Mouse (Mus musculus) forebrain, embryonic 12.5 days (tissue): ENCODE measurements at regions not wholly inside any gene's neighbourhood (a gene's known extent, or its start where the extent isn't known, plus 50 kb on each side); places are given as distances from the start of the nearest gene placed in this dataset.

Source experiments
- ATAC-seq: fragments of 200-750 bp; cut with Nextera tagmentation; 2 replicates; pipeline ENCODE4 v1.8.0; 2017; ENCODE audit warnings: moderate TSS enrichment; ENCODE audit not compliant: low FRiP score
- H3K27ac ChIP-seq: fragments of 300-500 bp; sonication (generic); 2 replicates; pipeline ENCODE4 v1.5.1; 2016; ENCODE audit warnings: mild to moderate bottlenecking
- H3K27me3 ChIP-seq: fragments of 300-500 bp; sonication (generic); 2 replicates; pipeline ENCODE4 v1.6.1; 2016; ENCODE audit warnings: mild to moderate bottlenecking
- H3K36me3 ChIP-seq: fragments of 300-500 bp; sonication (generic); replicated peaks from 2 replicates; pipeline ENCODE4 v1.6.1; 2016; ENCODE audit warnings: mild to moderate bottlenecking
- H3K4me1 ChIP-seq: fragments of 300-500 bp; sonication (generic); 2 replicates; pipeline ENCODE4 v1.6.1; 2016
- H3K4me2 ChIP-seq: fragments of 300-500 bp; sonication (generic); 2 replicates; pipeline ENCODE4 v1.6.1; 2016; ENCODE audit warnings: mild to moderate bottlenecking, moderate library complexity
- H3K4me3 ChIP-seq: fragments of 300-500 bp; sonication (generic); replicated peaks from 2 replicates; pipeline ENCODE4 v1.5.1; 2016; ENCODE audit warnings: mild to moderate bottlenecking
- H3K9ac ChIP-seq: fragments of 300-500 bp; sonication (generic); 2 replicates; pipeline ENCODE4 v1.6.1; 2016; ENCODE audit warnings: mild to moderate bottlenecking
- H3K9me3 ChIP-seq: fragments of 300-500 bp; sonication (generic); 2 replicates; pipeline ENCODE4 v1.6.1; 2016
- WGBS: fragments of 180-500 bp; shearing (Covaris S2); methylation state at CpG from one replicate; pipeline ENCODE4 v1.1.7; 2016; 5-methylcytosine and 5-hydroxymethylcytosine counted together

DNA sequence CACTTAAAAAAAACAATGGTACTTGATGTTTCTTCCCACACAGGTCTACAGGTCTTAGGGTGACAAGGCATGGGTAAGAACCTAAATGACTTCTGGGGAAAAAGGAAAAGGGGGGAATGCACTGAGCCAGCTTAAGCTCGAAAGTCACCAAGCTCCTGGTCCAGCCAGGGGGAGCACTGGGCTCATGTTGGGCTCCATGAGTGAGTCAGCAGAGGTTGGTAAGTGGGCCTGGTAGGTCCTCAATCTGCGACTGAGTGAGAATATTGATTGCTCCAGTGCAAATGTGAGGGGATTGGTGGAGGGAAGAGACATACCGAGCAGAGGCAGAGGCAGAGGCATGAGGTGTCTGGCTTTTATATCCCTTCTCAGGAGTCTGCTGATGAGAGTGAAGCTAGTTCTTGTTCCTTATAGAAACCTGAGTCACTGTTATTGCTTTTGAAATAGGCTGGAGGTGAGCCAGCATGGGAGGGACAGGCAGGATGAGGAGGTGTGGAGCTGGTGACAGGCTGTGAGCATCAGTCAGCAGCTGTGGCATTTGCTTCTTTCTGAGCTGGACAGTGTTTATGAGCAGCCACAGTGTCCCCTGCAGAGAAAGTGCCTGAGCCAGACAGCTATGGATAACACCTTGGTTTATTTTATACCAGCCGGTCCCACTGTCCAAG is 63.2 kb upstream of the Slc22a23 start:
- no peaks in the 10 kb centered on the region for H3K9me3 ChIP-seq
- H3K4me1 ChIP-seq = no peaks in the 10 kb centered on the region
- no peak overlapping the region for H3K9ac ChIP-seq
- no peak overlapping the region for H3K4me2 ChIP-seq
- H3K27me3 ChIP-seq = no peaks in the 10 kb centered on the region
- no peaks in the 10 kb centered on the region for H3K36me3 ChIP-seq
- 78% methylated on average over 4 of the region's 4 CpGs for WGBS
- no peak overlapping the region for H3K4me3 ChIP-seq
- H3K27ac ChIP-seq = no peak overlapping the region
- no peak for ATAC-seq

DNA sequence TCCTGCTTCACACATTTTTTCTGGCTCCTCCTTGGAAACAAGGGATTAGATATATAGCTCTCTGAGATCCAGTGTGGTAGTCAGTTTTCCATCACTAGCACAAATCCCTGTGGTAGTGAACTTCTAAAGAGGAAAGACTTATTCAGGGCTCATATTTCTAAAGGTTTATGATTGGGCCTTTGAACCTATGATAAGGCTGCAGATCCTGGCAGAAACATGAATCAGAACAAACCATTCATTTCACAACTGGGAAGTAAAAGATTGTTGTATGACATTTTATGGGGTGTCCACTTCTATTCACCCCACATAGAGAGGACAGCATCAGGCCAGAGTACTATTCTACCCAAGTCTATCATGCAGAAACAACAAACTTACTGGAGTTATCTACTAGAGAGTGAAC is 61.3 kb upstream of the Slc22a23 start:
- H3K27ac ChIP-seq = no peak overlapping the region
- no peaks in the 10 kb centered on the region for H3K36me3 ChIP-seq
- H3K4me2 ChIP-seq = no peak overlapping the region
- no peaks in the 10 kb centered on the region for H3K9me3 ChIP-seq
- no peaks in the 10 kb centered on the region for H3K27me3 ChIP-seq
- no peak for ATAC-seq
- H3K4me3 ChIP-seq = no peak overlapping the region
- H3K4me1 ChIP-seq = no peaks in the 10 kb centered on the region
- no peak overlapping the region for H3K9ac ChIP-seq

DNA sequence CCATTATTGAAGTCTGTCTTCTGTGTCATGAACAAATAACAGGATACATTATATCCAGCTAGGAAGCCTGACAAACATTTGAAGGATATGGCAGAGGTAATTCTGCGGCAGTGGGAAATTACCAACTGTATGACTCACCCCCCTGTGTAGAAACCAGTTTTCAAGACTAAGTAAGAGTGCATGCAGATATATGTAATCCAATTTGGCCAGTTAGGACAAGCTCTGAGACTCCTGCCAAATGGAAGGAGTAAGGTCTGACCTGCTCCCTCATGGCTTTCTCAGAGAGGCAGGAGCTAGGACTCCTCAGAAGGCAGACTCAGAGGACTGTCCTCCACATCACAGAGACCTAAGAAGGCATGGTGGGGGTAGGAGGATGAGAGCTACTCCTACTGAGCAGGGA is 57.6 kb upstream of the Slc22a23 start:
- no peak overlapping the region for H3K4me3 ChIP-seq
- no peaks in the 10 kb centered on the region for H3K9me3 ChIP-seq
- WGBS = 87% methylated on average over 1 of the region's 1 CpGs
- no peak overlapping the region for H3K9ac ChIP-seq
- no peak overlapping the region for H3K4me2 ChIP-seq
- no peak overlapping the region for H3K27ac ChIP-seq
- H3K36me3 ChIP-seq = no peaks in the 10 kb centered on the region
- no peak for ATAC-seq
- H3K27me3 ChIP-seq = no peaks in the 10 kb centered on the region
- H3K4me1 ChIP-seq = no peaks in the 10 kb centered on the region

DNA sequence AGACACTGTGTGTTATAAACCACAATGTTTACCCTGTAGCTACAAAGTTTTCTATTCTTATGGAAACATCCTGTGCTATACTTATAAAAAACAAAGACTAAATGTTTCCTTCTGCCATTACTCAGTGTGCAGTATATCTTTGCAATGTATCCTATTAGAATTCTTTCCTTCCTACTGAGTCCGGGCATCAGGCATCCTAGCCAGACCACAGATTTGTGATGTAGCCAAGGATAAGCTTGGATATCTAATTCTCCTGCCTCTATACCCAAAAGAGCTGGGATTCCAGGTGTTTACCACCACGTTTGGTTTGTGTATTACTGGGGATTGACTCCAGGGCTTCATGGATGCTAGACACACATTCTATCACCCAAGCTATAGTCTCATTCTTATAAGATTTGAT is 56.0 kb upstream of the Slc22a23 start:
- Histone ChIP-seq H3K9me3 (no peaks in the 10 kb centered on the region), H3K36me3 (no peaks in the 10 kb centered on the region), H3K27ac (no peak overlapping the region), H3K4me3 (no peak overlapping the region), H3K4me2 (no peak overlapping the region), H3K9ac (no peak overlapping the region), H3K4me1 (no peaks in the 10 kb centered on the region), H3K27me3 (no peaks in the 10 kb centered on the region)
- 74% methylated on average over 2 of the region's 2 CpGs for WGBS
- no peak for ATAC-seq

DNA sequence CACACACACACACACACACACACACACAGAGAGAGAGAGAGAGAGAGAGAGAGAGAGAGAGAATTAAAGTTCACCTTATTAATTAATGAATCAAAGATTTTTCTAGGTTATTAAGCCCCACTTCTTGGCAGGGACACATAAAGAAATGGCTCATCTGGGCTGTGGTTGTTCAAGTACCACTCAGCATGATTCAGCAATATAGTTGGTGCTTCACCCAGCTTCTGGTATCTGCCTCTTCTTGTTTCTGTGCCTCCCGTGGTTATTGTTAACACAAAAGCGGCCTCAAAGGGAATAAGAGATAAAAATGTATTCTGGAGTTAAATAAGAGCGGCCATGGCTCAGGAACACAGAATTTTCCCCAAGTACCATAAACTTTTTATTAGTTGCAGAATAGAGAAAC is 53.9 kb upstream of the Slc22a23 start:
- Histone ChIP-seq H3K27me3 (no peaks in the 10 kb centered on the region), H3K9ac (no peak overlapping the region), H3K4me2 (no peak overlapping the region), H3K9me3 (no peaks in the 10 kb centered on the region), H3K4me1 (no peaks in the 10 kb centered on the region), H3K27ac (no peak overlapping the region), H3K36me3 (no peaks in the 10 kb centered on the region), H3K4me3 (no peak overlapping the region)
- 73% methylated on average over 3 of the region's 3 CpGs for WGBS
- ATAC-seq = no peak

DNA sequence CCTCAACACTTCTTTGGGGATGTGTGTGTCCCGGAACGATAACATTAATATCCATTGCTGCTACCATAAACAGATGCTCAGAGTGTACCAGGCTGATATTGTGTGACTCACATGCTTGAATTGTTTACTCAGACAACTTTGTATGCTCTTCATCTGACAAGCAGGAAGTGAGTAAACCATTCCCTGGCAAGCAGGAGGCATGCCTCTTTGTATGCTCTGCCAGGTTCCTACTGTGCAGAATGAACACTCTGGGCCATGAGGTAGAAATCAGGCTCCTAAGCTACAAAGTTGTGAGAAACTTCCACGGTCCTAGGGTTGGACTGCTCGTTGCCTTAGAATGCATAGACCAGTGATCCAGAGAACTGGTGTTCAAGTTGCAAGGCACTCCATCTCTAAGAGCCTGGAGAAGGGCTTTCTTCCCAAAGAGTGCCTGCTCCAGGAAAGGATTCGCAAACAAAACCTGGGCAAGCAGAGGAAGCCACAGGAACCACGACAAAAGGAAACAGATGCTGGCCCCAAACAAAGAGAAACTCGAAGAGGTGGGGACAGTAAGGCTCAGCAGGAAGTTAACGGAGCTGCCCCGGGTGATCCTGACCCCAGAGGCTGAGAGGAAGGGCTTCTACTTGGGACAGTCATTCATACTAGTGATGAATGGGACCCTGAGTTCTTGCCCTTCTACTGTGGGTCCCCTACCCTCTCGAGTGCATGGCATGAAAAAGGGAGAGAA is 53.2 kb upstream of the Slc22a23 start:
- Histone ChIP-seq H3K27me3 (no peaks in the 10 kb centered on the region), H3K27ac (no peak overlapping the region), H3K36me3 (no peaks in the 10 kb centered on the region), H3K4me1 (no peaks in the 10 kb centered on the region), H3K4me2 (no peak overlapping the region), H3K9ac (no peak overlapping the region), H3K4me3 (no peak overlapping the region), H3K9me3 (no peaks in the 10 kb centered on the region)
- ATAC-seq = no peak
- 39% methylated on average over 10 of the region's 10 CpGs for WGBS

DNA sequence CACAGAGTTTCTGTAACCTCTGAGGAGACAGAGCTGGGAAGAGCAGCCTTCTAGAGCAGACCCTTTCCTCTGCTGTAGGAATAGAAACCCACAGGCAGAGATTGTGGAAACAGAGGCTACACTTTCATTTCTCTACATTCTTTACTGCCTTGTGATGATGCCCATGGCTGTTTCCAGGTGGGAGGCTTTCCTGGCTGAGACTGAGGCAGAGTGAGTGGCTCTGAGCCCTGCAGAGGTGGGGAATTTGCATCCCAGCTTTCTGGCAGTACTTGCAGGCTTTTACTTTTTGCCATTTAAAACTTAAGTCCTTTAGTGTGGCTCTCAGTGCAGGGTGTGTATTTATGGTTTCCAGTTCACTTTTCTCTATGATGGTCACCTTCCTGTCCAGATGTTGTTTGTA is 50.5 kb upstream of the Slc22a23 start:
- Histone ChIP-seq H3K27me3 (no peaks in the 10 kb centered on the region), H3K36me3 (no peaks in the 10 kb centered on the region), H3K4me3 (no peak overlapping the region), H3K9ac (no peak overlapping the region), H3K4me1 (no peaks in the 10 kb centered on the region), H3K9me3 (no peaks in the 10 kb centered on the region), H3K27ac (no peak overlapping the region), H3K4me2 (no peak overlapping the region)
- no peak for ATAC-seq

DNA sequence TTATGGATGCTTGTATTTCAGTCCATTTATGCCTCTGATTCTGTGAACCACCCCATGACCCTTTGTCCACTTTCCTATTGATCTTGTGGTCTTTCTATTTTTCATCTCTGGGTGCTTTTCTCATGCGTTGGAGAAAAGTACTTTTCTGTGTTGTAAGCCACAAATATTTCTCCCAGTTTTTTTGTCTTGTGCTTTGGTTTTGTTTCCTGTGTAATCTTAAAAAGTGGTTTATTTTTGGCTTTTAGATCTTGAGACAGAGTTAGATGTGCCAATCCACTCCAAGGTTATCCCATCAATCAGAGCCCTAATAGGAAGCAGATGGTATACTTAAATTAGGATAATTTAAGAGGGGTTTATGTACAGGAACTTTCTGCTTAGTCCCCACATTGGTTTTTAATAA is 50.0 kb upstream of the Slc22a23 start:
- H3K9ac ChIP-seq = no peak overlapping the region
- no peaks in the 10 kb centered on the region for H3K4me1 ChIP-seq
- H3K4me2 ChIP-seq = no peak overlapping the region
- H3K9me3 ChIP-seq = no peaks in the 10 kb centered on the region
- H3K27ac ChIP-seq = no peak overlapping the region
- WGBS = 88% methylated on average over 1 of the region's 1 CpGs
- no peaks in the 10 kb centered on the region for H3K36me3 ChIP-seq
- no peaks in the 10 kb centered on the region for H3K27me3 ChIP-seq
- ATAC-seq = no peak
- H3K4me3 ChIP-seq = no peak overlapping the region
